Mouse (Mus musculus): Measurements from ENCODE around the gene Cbfb. TPM values are rescaled to one million over a fixed set of nuclear protein-coding genes. Genes with fewer than 3 reads are reported as not detected.
A peak's percentile ranks its signal among the peaks of the same experiment; 100 is the strongest.

Cbfb gene
- total RNA-seq, 2 experiments from 2014 or later = 19.6 to 21.7 TPM

DNA sequence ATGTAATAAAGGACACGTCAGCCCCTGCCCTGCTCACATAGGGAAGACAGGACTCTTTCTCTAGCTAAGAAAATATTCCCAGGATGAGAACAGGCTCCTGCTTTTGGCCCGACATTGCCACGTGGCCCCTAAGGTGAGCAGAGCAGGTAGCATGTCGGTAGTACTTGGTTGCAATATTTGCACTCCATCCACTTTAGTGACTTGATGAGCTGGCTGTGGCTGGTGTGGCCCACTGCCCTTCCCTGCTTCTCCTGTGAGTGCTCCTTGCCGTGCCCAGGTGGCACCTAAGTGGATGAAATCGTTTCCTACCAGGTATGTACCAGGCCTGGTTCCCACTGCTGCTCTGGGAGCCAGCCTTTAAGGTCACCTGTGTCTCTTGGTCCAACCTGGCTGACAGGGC, 81.5 kb downstream of the Cbfb start:
- no peak for DNase-seq

DNA sequence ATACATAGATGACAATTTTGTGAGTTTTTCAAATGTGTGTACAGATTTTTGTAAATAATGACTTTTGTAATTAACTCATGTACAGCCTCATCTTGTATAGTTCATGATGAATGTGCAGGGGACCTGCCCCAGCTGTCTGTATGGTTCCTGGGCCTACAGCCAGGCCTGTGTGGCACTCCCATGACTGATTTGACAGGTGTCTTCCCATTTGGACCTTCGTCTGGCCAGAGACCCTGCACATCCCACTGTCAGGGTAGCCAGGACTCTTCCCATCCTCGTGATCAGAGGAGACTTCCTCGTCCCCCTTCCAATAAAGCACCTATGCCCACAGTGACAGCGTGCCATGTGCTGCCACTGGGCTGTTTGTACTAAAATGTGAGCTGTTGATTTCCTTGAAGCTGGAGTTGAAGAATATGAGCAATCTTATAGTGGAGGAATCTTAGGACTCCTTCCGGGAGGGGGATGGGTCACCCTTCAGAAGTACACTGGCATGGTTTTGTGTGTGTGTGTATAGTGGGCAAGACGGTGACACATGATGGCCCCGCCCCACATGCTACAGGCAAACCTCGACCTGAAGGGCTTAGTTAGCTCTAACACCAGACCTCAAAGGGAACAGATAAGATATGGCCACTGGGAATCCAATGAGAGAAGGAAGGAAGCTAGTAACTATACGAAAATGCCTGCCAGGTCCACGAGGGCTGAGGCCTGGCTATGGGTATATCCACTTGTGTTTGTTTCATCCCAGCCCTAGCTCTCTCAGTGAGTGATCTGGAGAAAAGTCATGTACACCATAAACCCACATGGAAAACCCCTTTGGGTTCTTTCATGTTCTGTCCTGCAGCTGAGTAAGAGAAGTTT, 82.4 kb downstream of the Cbfb start:
- no peak for DNase-seq

DNA sequence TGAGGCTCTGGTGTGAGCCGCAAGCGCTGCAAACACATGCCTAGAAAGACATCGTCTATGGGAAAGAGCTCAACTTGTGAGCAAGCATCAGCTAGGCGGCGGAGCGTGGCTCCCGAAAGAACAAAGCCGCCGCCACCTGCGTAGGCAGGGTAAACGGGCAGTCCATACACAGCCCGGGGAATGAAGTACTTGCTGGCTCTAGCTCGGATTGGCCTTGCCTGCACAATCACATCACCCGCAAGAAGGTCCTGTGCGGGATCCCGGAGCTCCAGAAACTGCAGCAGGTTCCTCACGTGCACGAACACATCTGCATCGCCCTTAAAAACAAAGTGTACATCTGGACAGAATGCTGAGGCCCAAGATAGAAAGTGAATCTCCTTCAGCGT, 83.3 kb downstream of the Cbfb start:
- no peak for DNase-seq

DNA sequence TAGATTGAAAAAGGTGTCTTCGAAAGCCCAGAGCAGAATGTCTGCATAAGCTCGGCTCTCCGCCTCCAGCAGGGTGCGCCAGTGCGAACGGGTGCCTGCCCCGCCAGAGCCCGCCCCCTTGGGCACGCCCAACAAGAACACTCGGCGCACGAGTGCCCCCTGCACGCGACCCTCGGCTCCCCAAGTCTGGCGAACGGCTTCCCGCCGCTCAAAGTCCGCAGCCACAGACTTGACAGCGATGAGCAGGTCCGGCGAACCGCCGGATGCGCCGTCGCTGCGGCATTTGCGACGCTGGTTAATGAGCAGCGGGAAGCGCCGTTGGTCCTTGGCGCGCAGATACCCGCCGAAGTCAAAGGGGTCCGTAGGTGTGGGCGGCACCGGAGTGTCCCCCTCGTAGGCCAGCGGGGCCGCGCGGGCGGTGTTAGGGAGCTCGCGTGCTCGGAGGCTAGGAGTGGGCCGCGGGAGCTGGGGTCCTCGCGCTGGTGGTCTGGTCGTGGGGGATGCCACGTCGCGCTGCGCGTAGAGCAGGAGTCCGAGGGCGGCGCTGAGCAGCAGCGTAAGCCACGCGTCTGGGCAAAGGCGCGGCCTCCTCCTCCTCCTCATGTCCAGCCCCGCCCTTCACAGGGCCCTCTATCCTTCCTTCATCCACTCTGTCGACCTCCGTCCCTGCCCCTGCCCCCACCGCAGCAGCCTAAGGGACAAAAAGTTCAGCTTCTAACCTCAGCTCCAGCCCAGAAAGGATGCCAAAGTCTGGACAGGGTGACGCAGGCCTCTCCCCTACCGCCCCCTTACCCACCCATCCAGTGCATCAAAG, 83.9 kb downstream of the Cbfb start:
- peak; percentile 91 to 94 for DNase-seq

DNA sequence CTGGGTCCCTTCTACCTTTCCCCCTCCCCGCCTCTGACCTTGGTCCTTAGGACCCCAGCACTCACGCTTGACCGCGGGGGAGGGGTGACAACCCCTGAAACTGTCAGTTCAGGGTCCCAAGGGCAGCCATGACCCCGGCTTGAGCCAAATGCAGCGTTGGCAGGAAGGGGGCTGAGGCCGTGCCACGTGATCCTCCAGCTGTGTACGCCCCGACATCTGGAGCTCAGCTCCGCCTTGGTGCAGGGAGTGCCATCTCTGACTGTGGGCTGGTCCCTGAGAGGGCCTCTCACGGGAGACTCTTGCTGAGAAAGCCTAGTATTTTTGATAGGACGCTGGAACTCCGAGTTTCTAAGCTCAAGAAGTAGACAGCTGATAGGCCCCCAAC, 84.5 kb downstream of the Cbfb start, which contains the start of gene B3gnt9:
B3gnt9 (minus strand) TSS at position 188 of the 385 bp plus-strand sequence.
- DNase-seq = peak in 1 of 2 experiments; percentile 89

DNA sequence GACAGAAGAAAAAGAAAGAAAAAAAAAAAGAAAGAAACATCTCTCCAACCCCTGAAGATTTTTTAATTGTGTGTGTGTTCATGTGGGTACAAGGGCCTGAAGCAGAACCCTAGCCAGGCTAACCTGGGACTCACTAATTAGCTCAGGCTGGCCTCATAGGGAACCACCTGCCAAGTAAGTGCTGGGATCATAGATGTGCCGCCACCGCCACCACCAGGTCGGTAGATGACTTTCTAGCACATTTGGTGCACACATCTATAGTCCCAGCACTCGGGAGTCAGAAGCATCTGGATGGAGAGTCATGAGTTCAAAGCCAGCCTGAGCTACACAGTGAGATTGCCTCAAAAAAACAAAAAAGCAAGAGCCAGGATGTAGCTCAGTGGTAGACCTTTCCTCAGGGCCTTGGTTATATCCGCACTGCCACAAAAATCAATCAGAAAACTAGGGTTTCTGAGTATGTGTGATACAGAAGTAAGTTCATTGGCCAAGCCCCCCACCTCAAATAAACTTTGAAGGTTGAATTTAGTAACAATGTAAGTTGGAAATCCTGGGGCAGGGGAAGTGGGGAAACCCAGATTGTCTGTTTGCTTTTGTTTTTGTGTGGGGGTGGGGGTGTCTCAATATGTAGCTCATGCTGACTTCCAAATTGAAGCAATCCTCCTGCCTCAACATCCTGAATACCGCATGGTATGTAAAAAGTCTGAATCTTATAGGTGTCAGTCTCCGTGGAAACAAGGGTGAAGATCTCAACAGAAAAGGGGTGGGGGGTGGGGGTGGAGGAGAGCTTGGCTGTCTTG, 87.0 kb downstream of the Cbfb start:
- DNase-seq = no peak

DNA sequence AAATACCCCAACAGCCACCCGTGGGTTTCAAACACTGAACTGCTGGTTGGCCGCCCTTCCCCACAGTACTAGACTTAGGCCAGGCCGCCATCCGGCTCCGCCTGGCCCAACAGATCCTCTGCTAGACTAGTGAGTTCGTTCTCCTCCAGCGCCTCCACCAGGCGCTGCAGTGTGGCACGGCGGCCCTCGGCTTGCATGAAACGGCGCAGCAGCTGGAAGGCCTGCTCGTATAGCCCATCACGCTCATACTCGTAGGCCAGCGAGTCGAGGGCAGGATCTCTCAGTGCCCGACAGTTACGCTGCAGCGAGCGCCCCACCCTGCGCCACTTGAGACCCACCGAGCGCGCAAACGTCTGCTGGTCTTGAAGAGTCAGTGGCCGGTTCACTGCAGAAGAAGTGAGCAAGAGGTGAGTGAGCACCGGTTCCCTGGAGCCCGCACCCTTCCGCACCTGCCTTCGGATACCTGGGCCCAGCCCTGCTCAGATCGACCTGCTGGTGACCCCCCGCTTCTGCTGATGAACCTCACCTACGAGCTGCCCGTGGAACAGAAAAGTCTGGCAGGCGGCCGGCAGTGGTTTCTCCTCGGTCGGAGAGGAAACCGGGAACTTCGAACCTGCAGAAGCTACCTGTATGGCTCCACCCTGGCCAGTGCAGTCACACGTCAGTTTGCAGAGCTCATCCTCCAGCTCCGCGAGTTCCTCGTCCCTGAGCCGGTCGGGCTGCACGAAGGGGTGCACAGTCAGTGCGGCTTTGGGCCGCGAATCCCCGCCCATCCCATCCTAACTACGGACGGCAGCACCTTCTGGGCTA, 88.6 kb downstream of the Cbfb start:
- DNase-seq = no peak

DNA sequence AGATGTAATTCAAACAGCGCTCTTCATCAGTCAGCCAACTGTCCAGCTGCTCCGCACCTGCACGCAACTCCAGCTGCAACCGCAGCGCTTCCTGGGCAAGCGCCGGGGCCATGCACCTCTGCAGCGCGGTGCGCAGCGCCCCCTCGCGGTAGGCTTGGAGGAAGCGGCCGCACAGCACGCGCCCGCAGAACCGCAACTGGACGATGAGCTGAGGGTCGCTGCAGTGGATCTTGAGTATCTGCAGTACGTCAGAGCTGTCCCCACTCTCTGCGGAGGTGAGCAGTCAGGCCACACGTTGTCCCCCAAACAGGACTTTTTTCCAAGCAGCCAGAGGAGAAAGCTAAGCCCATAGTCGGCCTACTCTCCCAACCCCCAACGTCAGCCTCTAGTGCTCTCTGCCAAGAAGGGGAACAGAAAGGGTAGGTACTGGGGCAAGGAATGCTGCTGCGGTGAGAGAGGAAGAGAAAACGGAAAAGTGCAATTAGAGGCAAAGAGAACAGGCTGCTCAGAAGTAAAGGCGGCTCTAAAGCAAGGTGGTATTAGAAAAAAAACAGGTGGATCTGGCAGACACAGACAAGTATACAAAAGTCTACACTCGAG, 89.3 kb downstream of the Cbfb start:
- DNase-seq = peak; percentile 58 to 82

DNA sequence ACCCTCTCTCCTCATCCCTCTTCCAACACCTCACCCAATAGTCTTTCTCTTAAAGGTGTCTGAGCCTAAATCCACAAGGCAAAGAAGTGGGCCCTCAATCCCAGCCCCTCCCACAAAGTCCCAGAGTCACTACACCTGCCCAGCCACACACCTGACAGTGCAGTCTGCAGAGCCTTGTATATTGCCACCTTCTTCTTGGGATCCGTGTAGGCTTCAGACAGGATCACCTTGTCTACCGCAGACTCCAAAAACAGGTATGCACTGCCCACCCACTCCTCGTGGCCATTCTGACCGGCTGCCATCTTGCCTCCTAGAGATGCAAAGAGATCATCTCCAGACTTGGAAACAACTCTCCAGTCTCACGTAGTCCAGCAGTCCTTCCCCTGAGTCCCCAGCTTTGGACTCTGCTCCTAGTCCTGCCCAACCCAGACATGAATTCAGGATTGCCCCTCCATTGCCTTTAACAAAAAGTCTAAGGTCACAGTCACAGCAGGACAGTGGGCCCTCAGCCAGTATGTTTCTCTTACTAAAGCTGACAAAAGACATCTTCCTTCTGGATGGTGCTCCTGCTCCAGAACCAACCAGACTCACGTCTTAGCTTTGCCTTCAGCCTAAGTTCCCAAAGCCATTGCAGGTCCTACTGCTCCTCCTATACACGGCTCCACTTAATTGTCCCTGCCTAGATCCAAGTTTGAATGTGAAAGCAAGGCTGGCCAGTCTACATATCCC, 90.1 kb downstream of the Cbfb start:
- no peak for DNase-seq

DNA sequence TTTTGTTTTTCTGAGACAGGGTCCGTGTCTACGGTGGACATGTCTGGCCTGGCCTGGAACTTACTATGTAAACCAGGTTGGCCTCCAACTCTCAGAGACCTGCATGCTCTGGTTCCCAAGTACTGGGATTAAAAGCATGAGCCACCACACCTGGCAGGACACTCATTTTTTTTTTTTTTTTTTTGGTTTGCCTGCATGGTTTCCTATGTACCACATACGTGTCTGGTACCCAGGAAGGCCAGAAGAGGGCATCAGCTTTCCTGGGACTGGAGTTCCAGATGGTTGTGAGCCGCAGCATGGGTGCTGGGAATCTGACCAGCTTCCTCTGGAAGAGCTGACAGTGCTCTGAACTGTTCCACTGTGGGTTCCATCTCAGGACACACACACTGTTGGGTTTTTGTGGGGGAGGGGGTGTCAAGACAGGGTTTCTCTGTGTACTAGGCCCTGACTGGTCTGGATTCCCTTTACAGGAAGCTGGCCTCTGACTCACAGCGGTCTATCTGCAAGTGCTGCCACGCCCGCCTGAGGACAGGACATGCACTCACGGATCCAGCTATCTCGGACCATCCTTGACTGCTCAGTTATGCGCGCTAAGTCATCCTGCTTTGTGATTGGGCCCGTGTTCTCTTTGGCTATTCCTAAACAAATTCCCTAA, 91.0 kb downstream of the Cbfb start:
- DNase-seq = no peak

DNA sequence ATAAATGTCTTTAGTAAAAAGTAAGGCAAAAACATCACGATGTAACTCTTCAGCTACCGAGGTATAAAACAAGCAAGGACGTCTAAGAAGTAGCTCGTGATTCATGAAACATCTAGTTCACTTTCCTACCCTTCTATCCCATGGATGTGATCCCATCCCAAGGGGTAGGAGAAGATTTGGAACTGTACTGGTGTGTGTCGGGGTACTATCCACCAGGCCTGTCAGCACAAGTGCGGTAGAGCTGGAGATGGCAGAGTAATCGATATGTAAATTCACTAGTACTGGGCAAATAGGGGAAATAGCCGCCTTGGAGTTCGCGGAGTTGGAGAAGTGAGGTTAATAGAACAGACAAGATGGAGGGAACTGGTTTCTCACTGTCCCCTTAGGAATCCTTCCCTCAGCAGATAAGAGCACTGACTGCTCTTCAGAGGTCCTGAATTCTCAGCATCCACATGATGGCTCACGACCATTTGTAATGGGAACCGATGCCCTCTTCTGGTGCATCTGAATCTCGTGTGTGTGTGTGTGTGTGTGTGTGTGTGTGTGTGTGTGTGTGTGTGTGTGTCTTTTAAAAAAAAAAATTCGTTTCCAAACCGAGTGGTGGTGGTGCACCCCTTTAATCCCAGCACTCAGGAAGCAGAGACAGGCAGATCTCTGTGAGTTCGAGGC, 92.9 kb downstream of the Cbfb start:
- no peak for DNase-seq

DNA sequence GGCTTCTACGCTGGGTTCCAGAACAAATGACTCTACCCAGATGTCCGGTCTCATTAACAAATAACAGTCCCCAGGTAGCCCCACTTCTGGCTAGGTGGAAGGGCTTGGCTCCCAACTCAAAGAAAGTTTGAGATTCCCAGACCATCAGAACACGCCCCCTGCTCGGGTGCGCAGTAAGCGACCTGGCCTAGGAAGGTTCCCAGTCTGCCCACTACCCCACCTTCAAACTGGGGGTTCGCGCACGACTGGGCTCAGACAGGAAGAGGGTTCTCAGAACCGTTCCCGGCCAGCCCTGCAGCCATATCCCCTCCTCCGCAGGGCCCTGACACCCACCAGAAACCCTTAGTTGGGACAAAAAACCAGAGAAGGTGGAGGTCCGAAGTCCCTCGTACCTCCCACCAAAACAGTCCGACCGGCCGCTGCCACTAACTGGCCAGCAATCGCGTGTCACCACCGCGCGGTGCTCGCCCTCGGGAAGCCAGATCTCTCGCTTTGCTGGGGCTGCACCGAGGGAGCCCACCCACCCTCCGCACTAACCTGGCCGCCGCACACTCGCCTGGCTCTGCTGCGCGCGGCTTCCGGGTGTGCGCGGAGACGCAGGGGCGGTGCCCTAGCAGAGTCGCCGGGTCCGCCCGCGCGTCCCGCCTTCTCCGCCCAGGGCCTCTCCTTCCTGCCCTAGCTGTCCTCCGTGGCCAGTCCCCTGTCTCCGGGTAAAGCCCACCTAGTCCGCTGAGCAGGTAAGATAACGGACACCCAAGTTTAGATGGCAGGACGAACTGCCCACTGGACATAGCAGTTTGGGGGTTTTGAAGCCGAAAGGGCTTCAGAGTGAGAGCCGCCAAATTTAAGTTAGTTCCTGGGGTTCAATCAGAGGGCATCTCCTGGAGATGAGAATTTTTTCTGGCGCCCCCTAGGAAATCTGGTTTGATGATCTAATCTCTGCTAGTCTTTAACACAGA, 93.8 kb downstream of the Cbfb start, which contains the start of the genes Tradd and Fbxl8:
Tradd (minus strand) TSS at position 586 of the 959 bp plus-strand sequence.
Fbxl8 (plus strand) TSS at position 625 of the 959 bp plus-strand sequence.
- DNase-seq = peak; percentile 85 to 89

DNA sequence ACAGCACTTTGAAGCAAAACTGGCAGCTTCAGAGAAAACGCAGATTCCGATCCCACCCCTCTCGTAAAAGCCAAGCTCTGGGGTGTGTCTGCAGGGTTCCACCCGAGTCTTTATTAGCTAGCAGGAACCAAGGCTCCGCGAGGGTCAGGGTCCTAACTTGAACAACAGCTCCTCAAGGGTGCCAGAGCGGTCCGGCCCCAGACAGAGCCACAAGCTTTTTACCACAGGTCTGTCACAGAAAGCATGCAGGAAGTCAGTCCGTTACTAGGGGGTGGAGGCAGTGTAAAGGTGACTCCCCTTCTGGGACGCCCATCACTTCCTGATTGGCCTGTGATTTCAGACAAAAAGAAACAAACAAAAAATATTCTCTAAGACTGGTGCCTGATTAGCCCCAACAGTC, 94.7 kb downstream of the Cbfb start:
- DNase-seq = peak in 1 of 2 experiments; percentile 48

DNA sequence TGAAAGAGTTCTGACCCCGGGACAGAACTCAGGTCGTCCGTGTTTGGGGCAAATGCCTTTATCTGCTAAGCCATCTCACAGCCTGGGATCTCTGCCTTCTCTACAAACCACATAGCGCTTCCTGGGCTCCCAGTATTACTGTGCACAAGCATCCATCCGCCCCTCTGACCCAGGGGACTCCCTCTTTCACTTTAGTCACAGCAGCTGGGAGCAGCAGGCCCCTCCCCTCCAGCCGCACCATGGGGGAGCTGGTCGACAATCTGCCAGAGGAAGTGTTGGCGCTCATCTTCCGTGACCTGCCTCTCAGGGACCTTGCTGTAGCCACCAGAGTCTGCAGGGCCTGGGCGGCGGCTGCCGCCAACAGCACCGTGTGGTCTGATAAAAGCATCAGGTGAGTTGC, 96.3 kb downstream of the Cbfb start:
- no peak for DNase-seq

Measured in heart, adult 18-20 months (tissue).